Mouse (Mus musculus) erythroblast, adult 5-6 weeks (primary cell): ENCODE measurements around the gene Ttll8. TPM values are rescaled to one million over a fixed set of nuclear protein-coding genes. Genes with fewer than 3 reads are reported as not detected.

Experiments used
- ATAC-seq: replicated peaks from 2 replicates; pipeline ENCODE4 v1.8.0; 2016; ENCODE audit warnings: moderate number of reproducible peaks, mild to moderate bottlenecking, moderate TSS enrichment, inconsistent platforms; ENCODE audit not compliant: poor library complexity, low FRiP score, severe bottlenecking
- total RNA-seq, 2 experiments: library from RNA; stranded (forward) in 1 of 2; stranded (reverse) in 1 of 2; fragments of 150-400 nt in 1 of 2; fragments of 200-764, 138-1000 nt in 1 of 2; gene quantifications; 2 replicates each; pipeline versions ENCODE4 v1.2.3 to v1.2.4; 2015 to 2017; ENCODE audit warnings: low replicate concordance in 2 of 2

Ttll8 gene
- not detected in 2 replicates for total RNA-seq (2015; ENCODE audit: low replicate concordance)
- not detected in 2 replicates for total RNA-seq (2017; ENCODE audit: low replicate concordance)

DNA sequence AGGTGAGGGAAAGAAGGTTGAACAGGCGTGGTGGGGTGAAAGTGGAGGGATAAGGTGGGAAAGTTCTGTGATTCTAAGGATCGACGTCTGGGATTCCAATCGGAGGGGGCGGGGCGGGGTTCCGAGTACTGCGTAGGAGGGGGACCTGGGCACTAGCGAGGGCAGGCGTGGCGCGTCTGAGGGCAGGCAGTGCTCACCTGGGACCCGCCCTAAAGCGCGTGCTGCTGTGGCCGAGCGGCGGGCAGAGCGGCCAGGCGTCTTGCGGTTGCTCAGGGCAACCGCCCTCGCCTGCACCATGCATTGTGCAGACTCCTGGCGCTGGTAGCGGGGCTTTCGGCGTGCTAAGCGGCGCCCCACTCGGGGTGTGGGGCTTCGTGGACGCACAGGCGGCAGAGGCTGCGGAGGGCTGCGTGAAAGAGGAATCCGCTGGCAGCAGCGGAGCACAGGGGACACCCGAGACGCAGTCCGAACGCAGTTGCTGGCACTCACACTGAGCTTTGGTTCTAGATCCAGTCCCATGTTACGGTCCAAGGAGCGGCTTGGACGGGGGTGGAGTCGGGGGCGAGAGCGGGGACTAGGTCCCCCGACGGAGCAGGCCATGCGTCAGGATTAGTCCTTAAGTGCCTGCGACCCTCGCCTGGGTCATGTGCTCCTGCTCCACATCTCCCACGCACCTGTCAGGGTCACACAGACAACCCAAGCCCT, at the start of gene Ttll8:
Gene Ttll8, minus strand, starts transcription at position 51 of the 705 bp plus-strand sequence.
- ATAC-seq: no peak

DNA sequence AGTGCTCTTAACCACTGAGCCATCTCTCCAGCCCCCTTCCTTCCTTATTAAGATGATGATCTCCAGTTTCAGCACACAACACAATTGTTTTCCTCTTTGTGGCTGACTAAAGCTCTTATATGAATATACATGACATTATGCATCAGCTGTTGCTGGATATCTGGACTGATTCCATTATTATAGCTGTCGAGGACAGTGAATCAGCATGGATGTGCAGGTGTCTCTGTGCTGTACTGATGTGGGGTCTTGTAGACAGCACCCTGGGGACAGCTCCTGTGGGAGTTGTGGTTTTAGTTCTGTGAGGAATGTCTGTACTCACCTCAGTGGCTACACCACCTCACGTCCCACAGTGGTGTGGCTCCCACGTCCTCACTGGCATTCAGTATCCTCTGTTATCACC, 47.0 kb upstream of the Ttll8 start:
- ATAC-seq: no peak

DNA sequence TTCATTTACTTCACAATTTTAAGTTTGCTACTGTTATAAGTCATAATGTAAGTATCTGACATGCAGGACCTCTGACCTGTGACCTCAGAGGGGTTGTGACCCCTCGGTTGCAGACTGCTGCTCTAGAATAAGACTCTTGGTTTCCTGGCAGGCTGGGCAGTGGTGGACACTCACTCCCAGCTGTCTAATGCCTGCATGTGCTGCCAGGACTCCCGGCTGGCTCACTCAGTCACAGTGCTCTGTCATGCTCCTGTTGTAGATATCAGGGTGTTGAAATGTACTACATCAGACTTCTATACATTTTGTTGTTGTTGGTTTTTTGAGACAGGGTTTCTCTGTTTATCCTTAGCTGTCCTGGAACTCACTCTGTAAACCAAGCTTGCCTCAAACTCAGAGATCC, 46.1 kb upstream of the Ttll8 start:
- no peak for ATAC-seq

DNA sequence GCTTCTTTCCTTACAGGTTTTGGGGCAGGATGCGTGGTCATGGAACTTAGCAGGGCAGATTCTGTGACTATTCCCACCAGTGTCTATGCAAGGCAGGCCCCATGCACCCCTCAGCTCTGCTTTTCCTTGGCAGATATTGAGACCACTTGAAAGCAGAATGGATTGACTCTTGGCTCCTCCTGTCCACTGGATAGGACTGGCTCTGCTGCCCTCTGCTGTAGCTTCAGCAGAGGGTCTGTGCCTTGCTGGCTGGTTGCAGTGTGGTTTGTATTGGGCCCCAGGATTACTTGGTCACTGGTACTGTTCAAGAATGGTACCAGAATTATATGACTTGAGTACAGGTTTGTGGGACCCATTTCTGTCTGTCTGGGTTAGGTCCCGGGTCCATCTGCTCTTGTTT, 44.9 kb upstream of the Ttll8 start:
- ATAC-seq: no peak

DNA sequence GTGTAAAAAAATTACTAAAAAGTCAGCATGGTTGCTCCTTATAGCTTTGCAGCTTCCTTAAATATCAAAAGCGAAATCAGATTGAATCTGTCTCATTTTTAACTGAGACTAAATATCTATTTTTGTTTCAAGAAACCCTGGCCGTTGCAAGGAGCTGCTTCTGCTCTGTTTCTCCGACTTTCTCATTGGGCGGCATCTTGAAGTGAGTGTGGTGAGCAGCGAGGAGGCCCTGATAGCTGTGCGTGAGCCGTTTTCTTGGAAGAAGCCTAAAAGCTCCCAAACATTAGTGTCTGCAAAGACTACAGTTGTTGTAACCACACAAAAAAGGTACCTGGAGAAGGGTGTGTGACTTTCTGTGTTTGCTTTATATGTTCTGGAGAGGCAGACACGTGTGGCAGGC, 44.4 kb upstream of the Ttll8 start:
- no peak for ATAC-seq

GRCm38 (mm10) chr15:88989236-88989635, 35.0 kb upstream of the Ttll8 start:
- ATAC-seq: no peak

GRCm38 (mm10) chr15:88982534-88983079, 28.4 kb upstream of the Ttll8 start, which contains the start of gene Mov10l1:
Mov10l1 (plus strand) TSS chr15:88982909.
- ATAC-seq: no peak

GRCm38 (mm10) chr15:88979138-88979446, 24.9 kb upstream of the Ttll8 start:
- ATAC-seq: no peak

DNA sequence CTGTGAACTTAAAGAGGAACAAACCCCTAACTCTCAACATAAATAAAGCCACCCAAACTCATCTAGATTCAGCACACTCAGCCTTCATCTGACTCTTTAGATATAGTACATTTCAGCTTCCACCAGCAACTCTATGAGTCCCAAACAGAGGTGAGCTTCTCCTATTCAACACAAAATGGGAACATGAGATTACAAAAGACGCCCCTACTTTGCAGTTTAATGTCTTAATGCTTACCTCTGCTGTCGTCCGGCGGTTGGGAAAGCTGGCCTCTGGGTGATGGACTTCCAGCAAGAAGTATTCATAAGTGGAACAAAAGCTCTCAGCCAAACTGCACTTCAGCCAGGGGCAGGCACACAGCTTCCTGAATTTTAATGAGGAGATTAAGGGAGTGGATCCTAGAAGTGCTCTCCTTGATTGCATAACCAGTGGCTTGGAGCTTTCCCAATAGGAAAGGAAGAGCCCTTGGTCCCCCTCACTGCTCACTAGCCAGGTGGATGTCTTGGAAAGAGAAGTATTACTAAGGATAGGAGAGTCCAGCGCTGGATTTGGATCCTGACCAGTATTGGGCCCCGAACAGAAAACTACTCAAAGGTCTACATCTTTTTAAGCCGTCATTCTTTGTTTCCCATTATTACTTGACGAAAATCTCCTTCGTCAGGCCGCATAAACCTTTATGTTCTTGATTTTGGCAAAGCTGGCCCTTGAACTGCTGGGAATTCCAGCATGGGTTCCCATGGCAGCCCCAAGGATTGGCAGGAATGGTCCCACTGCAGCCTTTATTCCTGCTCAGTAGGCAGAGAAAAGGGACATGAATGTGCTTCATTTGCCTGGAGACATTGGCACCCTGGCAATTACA, 24.3 kb upstream of the Ttll8 start, which contains the start of gene Mlc1:
Gene Mlc1, minus strand, starts transcription at position 727 of the 857 bp plus-strand sequence.
- ATAC-seq: no peak

DNA sequence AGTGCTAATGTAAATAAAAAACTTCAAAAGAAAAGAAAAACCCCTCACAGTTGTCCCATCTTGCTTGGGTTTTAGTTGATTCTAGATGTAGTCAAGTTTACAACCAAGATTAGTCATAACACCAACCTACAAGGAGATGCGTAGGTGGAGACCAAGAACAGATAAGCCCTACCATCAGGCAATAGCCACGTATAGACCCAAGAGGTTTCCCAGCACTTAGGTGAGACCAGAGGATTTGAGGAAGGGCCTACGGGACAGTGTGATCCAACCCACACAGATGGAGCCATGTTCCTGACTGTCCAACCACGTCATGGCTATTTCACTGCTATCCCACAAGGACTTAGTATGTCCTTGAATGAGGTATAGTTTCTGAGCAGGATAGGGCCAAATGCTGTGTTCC, 18.1 kb upstream of the Ttll8 start:
- ATAC-seq: no peak

- no peak for ATAC-seq
These were observed 9.9 kb upstream of the Ttll8 start for GRCm38 (mm10) chr15:88964070-88964578.

- ATAC-seq: no peak
These were observed 3.3 kb upstream of the Ttll8 start for GRCm38 (mm10) chr15:88957522-88957921.

- no peak for ATAC-seq
These were observed 1.1 kb upstream of the Ttll8 start for GRCm38 (mm10) chr15:88955342-88955741.

- ATAC-seq: no peak
These were observed 3.0 kb downstream of the Ttll8 start for GRCm38 (mm10) chr15:88951246-88951645.

DNA sequence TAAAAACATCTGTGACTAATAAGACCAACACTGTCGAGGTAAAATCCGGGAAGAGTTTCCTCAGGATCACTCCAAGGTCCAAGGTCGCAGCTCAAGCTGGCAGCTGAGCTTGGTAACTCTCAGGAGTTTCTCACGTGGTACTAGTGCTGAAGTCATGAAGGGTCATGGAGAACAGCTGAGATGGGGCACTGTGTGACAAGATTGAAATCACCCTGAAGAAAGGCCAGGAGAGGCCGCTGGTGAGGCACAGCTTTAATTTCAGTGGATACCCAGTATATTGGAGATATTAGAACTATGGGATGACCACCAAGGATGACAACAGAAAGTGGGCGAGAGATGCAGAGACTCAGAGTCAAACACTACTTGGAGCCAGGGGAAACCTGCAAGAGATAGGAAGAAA, 7.4 kb downstream of the Ttll8 start:
- no peak for ATAC-seq

- ATAC-seq: no peak
These were observed 10.2 kb downstream of the Ttll8 start for GRCm38 (mm10) chr15:88943896-88944551.

DNA sequence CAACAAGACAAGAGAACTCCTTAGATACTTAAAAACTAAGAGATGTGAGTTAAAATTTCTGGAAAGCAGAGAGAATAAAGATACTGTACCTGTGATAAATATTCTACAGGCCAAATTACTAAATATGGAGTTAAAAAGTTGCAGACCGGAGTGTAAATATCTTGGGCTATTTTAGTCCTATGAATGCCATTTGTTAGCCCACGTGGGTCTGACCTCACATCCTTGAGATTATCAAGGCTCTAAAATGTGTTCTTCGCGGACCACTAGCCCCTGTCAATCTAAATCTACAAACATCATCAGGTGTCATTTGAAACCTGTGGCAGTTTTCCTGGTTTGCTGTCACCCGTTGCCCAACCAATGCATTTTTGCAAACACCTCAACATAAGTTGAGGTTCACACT, 11.4 kb downstream of the Ttll8 start:
- no peak for ATAC-seq

DNA sequence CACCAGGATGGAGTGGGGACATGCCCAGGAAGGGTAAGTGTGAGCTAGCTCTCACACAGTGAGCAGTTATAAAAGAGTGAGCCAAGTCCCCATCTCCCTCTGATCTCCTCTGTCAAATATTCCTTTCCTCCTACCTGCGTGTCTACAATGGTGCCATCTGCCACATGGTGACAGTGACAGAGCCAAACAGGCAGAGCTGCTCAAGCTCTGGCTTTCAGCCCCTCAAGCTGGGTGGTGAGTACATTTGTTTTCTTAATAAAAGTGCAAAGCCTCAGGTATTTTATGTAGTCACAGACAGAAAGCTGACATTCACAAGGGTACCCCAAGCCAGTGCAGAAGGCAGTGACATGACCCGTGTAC, 16.9 kb downstream of the Ttll8 start:
- no peak for ATAC-seq

GRCm38 (mm10) chr15:88936619-88937290, 17.5 kb downstream of the Ttll8 start:
- ATAC-seq: no peak

DNA sequence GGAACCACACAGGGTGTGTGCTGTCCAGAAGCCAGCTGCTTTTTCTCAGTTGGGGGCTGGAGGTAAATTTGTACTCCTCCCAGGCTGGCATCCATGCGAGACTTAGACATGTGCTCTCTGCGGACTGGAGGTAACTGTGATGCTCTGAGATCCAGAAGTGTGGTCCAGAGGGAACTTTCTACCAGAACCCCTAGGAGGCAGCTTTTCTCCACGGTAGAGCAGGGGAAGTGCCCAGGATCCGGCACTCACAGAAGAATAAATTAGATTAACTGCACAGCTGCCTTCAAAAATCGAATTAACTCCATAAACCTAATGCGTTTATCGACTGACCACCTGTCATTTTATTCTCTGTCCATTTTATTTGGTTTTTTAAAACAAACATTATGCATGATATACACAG, 20.1 kb downstream of the Ttll8 start:
- no peak for ATAC-seq
